Mouse (Mus musculus) hindbrain, embryonic 16.5 days (tissue): Measurements from ENCODE around the gene Ttc6. TPM values are rescaled to one million over a fixed set of nuclear protein-coding genes. Genes with fewer than 3 reads are reported as not detected.

Experiments
- ATAC-seq: fragments of 200-750 bp; cut with Nextera tagmentation; 2 replicates; pipeline ENCODE4 v1.8.0; 2017; ENCODE audit warnings: moderate TSS enrichment, moderate library complexity
- H3K27ac ChIP-seq: fragments of 300-500 bp; sonication (generic); 2 replicates; pipeline ENCODE4 v1.5.1; 2014; ENCODE audit warnings: low read depth, mild to moderate bottlenecking, control low read depth, low read length, moderate library complexity
- H3K27me3 ChIP-seq: fragments of 300-500 bp; sonication (generic); replicated peaks from 2 replicates; pipeline ENCODE4 v1.6.1; 2014; ENCODE audit warnings: low read length; ENCODE audit not compliant: control insufficient read depth, insufficient read depth
- H3K36me3 ChIP-seq: fragments of 300-500 bp; sonication (generic); 2 replicates; pipeline ENCODE4 v1.6.1; 2014; ENCODE audit warnings: mild to moderate bottlenecking, low read length, moderate library complexity, mixed read lengths; ENCODE audit not compliant: control insufficient read depth, insufficient read depth
- H3K4me1 ChIP-seq: fragments of 300-500 bp; sonication (generic); 2 replicates; pipeline ENCODE4 v1.6.1; 2014; ENCODE audit warnings: low read depth, low read length; ENCODE audit not compliant: control insufficient read depth, insufficient read depth
- H3K4me2 ChIP-seq: fragments of 300-500 bp; sonication (generic); 2 replicates; pipeline ENCODE4 v1.6.1; 2014; ENCODE audit warnings: mild to moderate bottlenecking, low read length, control low read depth, moderate library complexity
- H3K4me3 ChIP-seq: fragments of 300-500 bp; sonication (generic); 2 replicates; pipeline ENCODE4 v1.5.1; 2014; ENCODE audit warnings: mild to moderate bottlenecking, low read length, control low read depth, moderate library complexity
- H3K9ac ChIP-seq: fragments of 300-500 bp; sonication (generic); 2 replicates; pipeline ENCODE4 v1.6.1; 2014; ENCODE audit warnings: low read depth, mild to moderate bottlenecking, control low read depth, low read length, moderate library complexity
- H3K9me3 ChIP-seq: fragments of 300-500 bp; sonication (generic); 2 replicates; pipeline ENCODE4 v1.6.1; 2014; ENCODE audit warnings: mild to moderate bottlenecking, low read length, moderate library complexity; ENCODE audit not compliant: control insufficient read depth
- WGBS: fragments of 180-500 bp; shearing (Covaris S2); extraction: QIAGEN DNeasy Blood & Tissue Kit; methylation state at CpG from one replicate; pipeline ENCODE4 v1.1.7; 2014; 5-methylcytosine and 5-hydroxymethylcytosine counted together
- polyA plus RNA-seq: library from polyadenylated mRNA; unstranded; fragments of >200 nt; fragmentation: Nextera tagmentation; extraction: Ambion mirVana; gene quantifications from 2 replicates; pipeline ENCODE4 v1.2.1, GENCODE M21; 2015

The Ttc6 gene
- polyA plus RNA-seq, 1 experiment from 2014 or later = 0.76 TPM

- 92% methylated on average over 4 of the region's 4 CpGs for WGBS
- H3K36me3 ChIP-seq = no peaks in the 10 kb centered on the region
- no peak overlapping the region for H3K27ac ChIP-seq
- H3K4me1 ChIP-seq = no peaks in the 10 kb centered on the region
- H3K9me3 ChIP-seq = no peaks in the 10 kb centered on the region
- no peak overlapping the region for H3K9ac ChIP-seq
- H3K4me3 ChIP-seq = no peak overlapping the region
- no peak for ATAC-seq
- no peaks in the 10 kb centered on the region for H3K27me3 ChIP-seq
- no peak overlapping the region for H3K4me2 ChIP-seq
Observed at GRCm38 (mm10) chr12:57615137-57615536, 51.2 kb downstream of the Ttc6 start.

DNA sequence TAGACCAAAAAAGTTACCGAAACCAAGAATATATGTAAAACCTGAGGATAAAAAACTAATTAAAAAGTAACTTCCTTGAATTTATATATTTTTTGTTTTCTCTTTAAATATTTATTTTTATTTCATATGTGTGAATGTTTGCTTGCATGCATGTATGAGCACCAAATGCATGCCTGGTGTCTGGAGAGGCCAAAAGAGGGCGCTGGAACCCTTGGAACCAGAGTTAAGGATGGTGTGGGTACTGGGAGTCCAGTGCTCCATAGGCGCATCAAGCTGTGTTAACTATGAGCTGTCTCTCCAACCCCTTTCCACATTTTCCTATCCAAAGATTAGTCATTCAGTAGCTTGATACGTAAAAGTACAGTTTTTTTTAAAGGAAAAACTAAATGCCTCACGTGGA, 58.1 kb downstream of the Ttc6 start:
- no peak for ATAC-seq
- H3K4me1 ChIP-seq = no peaks in the 10 kb centered on the region
- H3K4me3 ChIP-seq = no peak overlapping the region
- H3K27ac ChIP-seq = no peak overlapping the region
- H3K27me3 ChIP-seq = no peaks in the 10 kb centered on the region
- no peak overlapping the region for H3K4me2 ChIP-seq
- no peaks in the 10 kb centered on the region for H3K9me3 ChIP-seq
- 76% methylated on average over 5 of the region's 5 CpGs for WGBS
- H3K36me3 ChIP-seq = no peaks in the 10 kb centered on the region
- H3K9ac ChIP-seq = no peak overlapping the region

DNA sequence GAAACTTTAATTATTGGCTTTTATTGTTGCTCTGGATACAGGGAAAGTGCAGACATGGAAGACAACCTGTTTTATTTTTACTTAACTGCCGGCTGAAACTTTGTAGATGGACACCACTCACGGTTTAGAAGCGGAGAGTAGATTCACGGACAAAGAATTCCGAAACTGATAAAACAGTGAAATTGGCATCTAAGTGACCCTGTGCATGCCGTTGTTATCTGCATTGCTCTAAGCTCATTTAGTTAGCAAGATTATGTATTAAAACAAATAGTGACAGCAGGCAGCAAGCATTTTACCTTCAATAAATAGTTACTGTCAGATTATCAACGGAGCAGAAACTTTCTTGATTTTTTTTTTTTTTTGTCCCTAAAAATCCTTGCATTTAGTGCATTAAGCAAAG, 59.4 kb downstream of the Ttc6 start:
- no peak for ATAC-seq
- H3K4me2 ChIP-seq = no peak overlapping the region
- no peaks in the 10 kb centered on the region for H3K36me3 ChIP-seq
- no peaks in the 10 kb centered on the region for H3K27me3 ChIP-seq
- H3K4me3 ChIP-seq = no peak overlapping the region
- H3K9me3 ChIP-seq = no peaks in the 10 kb centered on the region
- no peak overlapping the region for H3K27ac ChIP-seq
- WGBS = 47% methylated on average over 7 of the region's 7 CpGs
- H3K4me1 ChIP-seq = no peaks in the 10 kb centered on the region
- no peak overlapping the region for H3K9ac ChIP-seq

DNA sequence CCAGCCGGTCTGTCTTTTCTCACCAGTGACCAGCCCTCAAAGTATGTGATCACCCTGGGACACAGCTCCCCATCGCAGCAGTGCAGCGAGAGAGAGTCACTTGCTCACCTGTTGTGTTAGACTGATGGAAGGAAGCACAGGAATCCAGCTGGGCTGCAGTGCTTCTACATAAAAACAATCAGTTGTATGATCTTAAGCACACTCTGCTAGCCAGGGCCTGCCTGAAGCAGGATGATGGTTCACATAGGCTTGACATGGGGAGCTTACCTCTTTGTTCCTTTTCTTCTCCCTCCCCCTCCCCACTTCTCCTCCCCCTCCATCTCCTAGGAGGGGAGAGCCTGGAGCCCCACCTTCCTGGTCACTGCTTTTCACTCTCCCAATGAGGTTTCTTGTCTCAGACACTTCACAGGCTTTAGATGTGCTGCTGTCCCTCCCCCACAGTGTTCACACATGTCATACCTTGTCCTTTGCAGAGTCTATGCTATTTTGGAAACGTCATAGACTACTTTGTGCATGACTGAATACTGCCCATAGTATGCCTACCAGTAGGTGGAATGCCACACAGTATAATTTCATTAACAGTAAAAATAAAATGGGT, 60.2 kb downstream of the Ttc6 start:
- H3K9ac ChIP-seq = no peak overlapping the region
- no peak overlapping the region for H3K4me3 ChIP-seq
- no peaks in the 10 kb centered on the region for H3K9me3 ChIP-seq
- no peaks in the 10 kb centered on the region for H3K27me3 ChIP-seq
- H3K27ac ChIP-seq = no peak overlapping the region
- WGBS = 19% methylated on average over 4 of the region's 4 CpGs
- no peak overlapping the region for H3K4me2 ChIP-seq
- no peak for ATAC-seq
- H3K36me3 ChIP-seq = no peaks in the 10 kb centered on the region
- no peaks in the 10 kb centered on the region for H3K4me1 ChIP-seq

GRCm38 (mm10) chr12:57650011-57650410, 86.1 kb downstream of the Ttc6 start:
- Histone ChIP-seq H3K4me2 (no peak overlapping the region), H3K27ac (no peak overlapping the region), H3K36me3 (no peaks in the 10 kb centered on the region), H3K4me1 (no peaks in the 10 kb centered on the region), H3K9me3 (no peaks in the 10 kb centered on the region), H3K27me3 (no peaks in the 10 kb centered on the region), H3K9ac (no peak overlapping the region), H3K4me3 (no peak overlapping the region)
- WGBS = 87% methylated on average over 4 of the region's 4 CpGs
- no peak for ATAC-seq

DNA sequence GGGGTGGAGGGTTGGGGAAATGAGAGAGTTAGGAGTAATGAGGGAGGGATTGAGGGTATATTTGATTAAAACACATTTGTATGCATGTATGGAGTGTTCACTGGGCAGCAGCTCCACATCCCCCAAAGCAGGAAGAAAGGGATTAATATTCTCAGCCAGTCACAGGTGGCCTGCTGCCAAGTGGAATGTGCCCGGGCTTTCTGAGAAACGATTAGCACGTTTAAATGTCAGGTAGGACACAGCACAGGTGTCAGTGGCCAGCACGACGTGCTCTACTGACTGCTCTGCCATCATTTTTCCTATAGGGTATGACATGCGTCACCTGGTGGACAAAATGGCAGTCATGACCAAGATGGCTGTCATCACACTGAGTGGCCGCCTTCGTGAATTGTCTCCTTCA, 86.8 kb downstream of the Ttc6 start:
- no peak overlapping the region for H3K27ac ChIP-seq
- no peaks in the 10 kb centered on the region for H3K36me3 ChIP-seq
- H3K27me3 ChIP-seq = no peaks in the 10 kb centered on the region
- no peaks in the 10 kb centered on the region for H3K4me1 ChIP-seq
- H3K4me3 ChIP-seq = no peak overlapping the region
- no peak overlapping the region for H3K9ac ChIP-seq
- no peak for ATAC-seq
- H3K4me2 ChIP-seq = no peak overlapping the region
- WGBS = 76% methylated on average over 8 of the region's 8 CpGs
- H3K9me3 ChIP-seq = no peaks in the 10 kb centered on the region

DNA sequence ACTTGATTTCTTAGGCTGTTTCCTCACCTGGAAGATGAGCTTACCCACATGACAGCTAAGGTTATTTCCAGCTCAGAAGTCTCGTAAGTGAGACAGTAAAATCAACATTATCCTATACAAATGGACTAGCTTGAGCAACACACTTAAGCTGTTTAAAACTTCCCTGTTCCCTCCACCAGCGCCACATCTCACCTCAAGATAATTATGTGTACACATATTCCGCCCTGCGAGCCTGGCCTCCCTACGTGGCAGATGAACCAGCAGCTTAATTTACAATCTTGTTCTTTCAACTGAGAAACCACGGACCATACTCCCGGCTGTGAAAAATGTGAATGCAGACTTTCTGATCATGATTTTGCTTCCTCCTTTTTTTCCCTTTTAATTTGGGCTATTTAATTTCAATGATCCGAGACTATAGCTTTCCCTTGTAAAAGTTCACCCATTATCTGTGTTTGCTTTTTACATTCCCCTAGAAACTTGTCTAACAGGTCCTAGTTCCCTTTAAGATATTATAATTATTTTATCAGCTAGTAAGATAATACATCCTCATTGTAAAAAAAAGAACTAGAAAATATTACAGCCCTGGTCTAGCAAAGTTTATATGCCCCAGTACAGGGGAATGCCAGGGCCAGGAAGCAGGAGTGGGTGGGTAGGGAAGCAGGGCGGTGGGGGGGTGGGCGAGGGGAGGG, 99.2 kb downstream of the Ttc6 start:
- H3K27me3 ChIP-seq = no peaks in the 10 kb centered on the region
- H3K4me1 ChIP-seq = no peaks in the 10 kb centered on the region
- ATAC-seq = no peak
- H3K4me3 ChIP-seq = no peak overlapping the region
- 81% methylated on average over 10 of the region's 10 CpGs for WGBS
- no peak overlapping the region for H3K27ac ChIP-seq
- H3K9me3 ChIP-seq = no peaks in the 10 kb centered on the region
- no peak overlapping the region for H3K9ac ChIP-seq
- no peaks in the 10 kb centered on the region for H3K36me3 ChIP-seq
- no peak overlapping the region for H3K4me2 ChIP-seq

GRCm38 (mm10) chr12:57672414-57672813, 108.5 kb downstream of the Ttc6 start:
- ATAC-seq = no peak

GRCm38 (mm10) chr12:57684967-57685423, 121.1 kb downstream of the Ttc6 start:
- Histone ChIP-seq H3K27me3 (no peaks in the 10 kb centered on the region), H3K36me3 (no peaks in the 10 kb centered on the region), H3K27ac (no peak overlapping the region), H3K9ac (no peak overlapping the region), H3K9me3 (no peaks in the 10 kb centered on the region), H3K4me3 (no peak overlapping the region), H3K4me1 (no peaks in the 10 kb centered on the region), H3K4me2 (no peak overlapping the region)
- no peak for ATAC-seq
- 45% methylated on average over 9 of the region's 9 CpGs for WGBS

More at GRCm38 (mm10) chr12:57672414-57672813, 108.5 kb downstream of the Ttc6 start:
- Histone ChIP-seq H3K36me3 (no peaks in the 10 kb centered on the region), H3K4me3 (no peak overlapping the region), H3K4me2 (no peak overlapping the region), H3K9me3 (no peaks in the 10 kb centered on the region), H3K27me3 (no peaks in the 10 kb centered on the region), H3K27ac (no peak overlapping the region), H3K9ac (no peak overlapping the region), H3K4me1 (no peaks in the 10 kb centered on the region)
- 99% methylated on average over 2 of the region's 2 CpGs for WGBS
